Mouse (Mus musculus) midbrain, embryonic 16.5 days (tissue): ENCODE measurements at regions not wholly inside any gene's neighbourhood (a gene's known extent, or its start where the extent isn't known, plus 50 kb on each side); places are given as distances from the start of the nearest gene placed in this dataset.

ENCODE experiments used
- ATAC-seq: fragments of 200-750 bp; cut with Nextera tagmentation; 2 replicates; pipeline ENCODE4 v1.8.0; 2017; ENCODE audit warnings: moderate TSS enrichment
- H3K27ac ChIP-seq: fragments of 300-500 bp; sonication (generic); 2 replicates; pipeline ENCODE4 v1.5.1; 2014; ENCODE audit warnings: mild to moderate bottlenecking, low read length, mixed read lengths
- H3K27me3 ChIP-seq: fragments of 300-500 bp; sonication (generic); 2 replicates; pipeline ENCODE4 v1.6.1; 2014; ENCODE audit warnings: low read depth, low read length, mixed read lengths; ENCODE audit not compliant: control insufficient read depth, insufficient read depth
- H3K36me3 ChIP-seq: fragments of 300-500 bp; sonication (generic); 2 replicates; pipeline ENCODE4 v1.6.1; 2014; ENCODE audit warnings: mild to moderate bottlenecking, low read length, moderate library complexity, mixed read lengths; ENCODE audit not compliant: control insufficient read depth, insufficient read depth
- H3K4me1 ChIP-seq: fragments of 300-500 bp; sonication (generic); 2 replicates; pipeline ENCODE4 v1.6.1; 2014; ENCODE audit warnings: mild to moderate bottlenecking, low read length, mixed read lengths; ENCODE audit not compliant: control insufficient read depth, insufficient read depth
- H3K4me2 ChIP-seq: fragments of 300-500 bp; sonication (generic); 2 replicates; pipeline ENCODE4 v1.6.1; 2014; ENCODE audit warnings: mild to moderate bottlenecking, low read length, mixed read lengths
- H3K4me3 ChIP-seq: fragments of 300-500 bp; sonication (generic); 2 replicates; pipeline ENCODE4 v1.5.1; 2014; ENCODE audit warnings: low read depth, mild to moderate bottlenecking, low read length, moderate library complexity, mixed read lengths
- H3K9ac ChIP-seq: fragments of 300-500 bp; sonication (generic); 2 replicates; pipeline ENCODE4 v1.6.1; 2014; ENCODE audit warnings: low read depth, low read length, mixed read lengths
- H3K9me3 ChIP-seq: fragments of 300-500 bp; sonication (generic); replicated peaks from 2 replicates; pipeline ENCODE4 v1.6.1; 2014; ENCODE audit warnings: mild to moderate bottlenecking, low read length, mixed read lengths; ENCODE audit not compliant: control insufficient read depth, poor library complexity, severe bottlenecking
- WGBS: fragments of 180-500 bp; shearing (Covaris S2); extraction: QIAGEN DNeasy Blood & Tissue Kit; methylation state at CpG from one replicate; pipeline ENCODE4 v1.1.7; 2014; 5-methylcytosine and 5-hydroxymethylcytosine counted together

DNA sequence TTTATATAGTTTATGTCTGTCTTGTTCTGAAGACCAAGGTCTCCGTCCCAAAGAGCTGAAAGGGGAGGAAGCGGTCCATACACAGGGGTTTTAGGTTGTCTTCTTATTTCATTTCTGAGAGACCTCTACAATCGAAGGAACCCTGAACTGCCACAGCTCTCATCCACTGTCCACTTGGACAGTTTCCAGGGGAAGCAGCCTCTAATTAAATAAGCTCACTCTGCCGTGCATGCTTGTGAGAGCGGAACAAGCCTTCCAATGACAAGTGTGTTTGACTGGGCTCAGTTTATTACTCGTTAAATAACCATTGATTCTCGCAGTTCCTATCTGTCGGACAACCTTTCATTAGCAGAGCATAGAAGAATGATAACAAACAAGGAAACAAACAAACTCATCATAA, 174.2 kb downstream of the Sec61b start:
- Histone ChIP-seq H3K4me3 (no peak overlapping the region), H3K36me3 (no peaks in the 10 kb centered on the region), H3K9ac (no peak overlapping the region), H3K27me3 (no peaks in the 10 kb centered on the region), H3K9me3 (no peaks in the 10 kb centered on the region), H3K4me2 (no peak overlapping the region), H3K4me1 (peaks cover 2% of the 10 kb centered on the region; the same call in 1 of the 2 replicates), H3K27ac (no peak overlapping the region)
- ATAC-seq = no peak
- WGBS = 66% methylated on average over 8 of the region's 8 CpGs

DNA sequence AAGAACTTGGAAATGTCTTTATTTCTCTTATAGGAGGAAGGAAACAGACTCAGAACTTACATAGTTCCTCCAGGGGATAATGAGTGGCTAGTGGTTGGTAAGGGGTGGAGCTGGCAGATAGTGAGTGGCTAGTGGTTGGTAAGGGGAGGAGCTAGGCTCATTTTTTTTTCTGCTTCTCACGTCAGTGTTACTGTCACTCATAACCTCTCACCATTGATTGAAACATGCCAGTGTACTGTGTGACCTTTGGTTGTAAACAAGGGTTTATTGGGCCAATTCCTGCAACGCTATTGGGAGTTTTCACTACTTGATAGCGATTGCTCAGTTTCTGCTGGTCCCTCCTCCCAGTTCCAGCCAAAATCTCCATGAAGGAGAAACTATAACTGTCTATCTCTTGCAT, 175.5 kb downstream of the Sec61b start:
- Histone ChIP-seq H3K27ac (no peak overlapping the region), H3K9me3 (no peaks in the 10 kb centered on the region), H3K36me3 (no peaks in the 10 kb centered on the region), H3K4me3 (no peak overlapping the region), H3K27me3 (no peaks in the 10 kb centered on the region), H3K4me1 (peaks cover 2% of the 10 kb centered on the region; the same call in 1 of the 2 replicates), H3K4me2 (no peak overlapping the region), H3K9ac (no peak overlapping the region)
- no peak for ATAC-seq
- 81% methylated on average over 3 of the region's 3 CpGs for WGBS

DNA sequence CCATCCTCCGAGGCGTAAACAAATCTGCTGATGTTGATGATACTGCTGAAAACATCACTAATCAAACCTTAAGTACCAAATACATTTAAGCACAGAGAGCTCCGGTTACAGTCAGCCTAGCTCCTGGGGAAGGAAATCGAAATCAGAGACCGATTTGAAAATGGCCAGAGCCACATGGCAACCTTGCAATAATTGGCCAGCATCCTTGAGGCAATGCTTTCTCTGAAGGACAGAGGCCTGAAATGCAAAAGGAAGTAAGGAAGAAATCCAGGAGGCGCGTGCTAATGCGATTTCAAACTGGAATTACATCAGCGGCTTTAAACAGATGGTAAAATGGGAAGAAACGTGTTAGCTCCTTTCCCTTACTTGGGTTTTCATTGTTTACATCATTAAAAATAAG, 177.1 kb downstream of the Sec61b start:
- H3K36me3 ChIP-seq = no peaks in the 10 kb centered on the region
- WGBS = 81% methylated on average over 10 of the region's 10 CpGs
- no peak overlapping the region for H3K27ac ChIP-seq
- no peak overlapping the region for H3K9ac ChIP-seq
- ATAC-seq = no peak
- no peaks in the 10 kb centered on the region for H3K9me3 ChIP-seq
- no peaks in the 10 kb centered on the region for H3K27me3 ChIP-seq
- H3K4me2 ChIP-seq = no peak overlapping the region
- peaks cover 2% of the 10 kb centered on the region; the same call in 1 of the 2 replicates for H3K4me1 ChIP-seq
- no peak overlapping the region for H3K4me3 ChIP-seq

DNA sequence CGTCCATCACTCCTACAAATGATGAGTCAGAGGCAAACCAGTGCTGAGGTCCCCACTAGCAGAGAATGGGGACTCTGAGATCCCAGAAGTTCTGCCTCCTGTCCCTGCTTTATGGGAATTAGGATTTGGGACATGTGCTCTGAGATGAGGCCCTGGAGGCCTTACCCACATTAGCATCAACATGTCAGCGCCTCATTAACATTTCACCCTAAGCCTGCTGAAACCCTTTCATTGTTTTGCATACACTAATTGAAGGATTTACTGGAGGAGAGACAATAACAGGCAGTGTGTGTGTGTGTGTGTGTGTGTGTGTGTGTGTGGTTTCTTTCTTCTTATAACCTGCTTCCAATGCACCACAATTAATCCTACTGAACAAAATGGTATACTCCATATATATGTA, 178.7 kb downstream of the Sec61b start:
- Histone ChIP-seq H3K36me3 (no peaks in the 10 kb centered on the region), H3K9ac (no peak overlapping the region), H3K27me3 (no peaks in the 10 kb centered on the region), H3K4me2 (no peak overlapping the region), H3K9me3 (no peaks in the 10 kb centered on the region), H3K4me1 (peaks cover 2% of the 10 kb centered on the region; the same call in 1 of the 2 replicates), H3K4me3 (no peak overlapping the region), H3K27ac (no peak overlapping the region)
- WGBS = 51% methylated on average over 2 of the region's 2 CpGs
- ATAC-seq = no peak

DNA sequence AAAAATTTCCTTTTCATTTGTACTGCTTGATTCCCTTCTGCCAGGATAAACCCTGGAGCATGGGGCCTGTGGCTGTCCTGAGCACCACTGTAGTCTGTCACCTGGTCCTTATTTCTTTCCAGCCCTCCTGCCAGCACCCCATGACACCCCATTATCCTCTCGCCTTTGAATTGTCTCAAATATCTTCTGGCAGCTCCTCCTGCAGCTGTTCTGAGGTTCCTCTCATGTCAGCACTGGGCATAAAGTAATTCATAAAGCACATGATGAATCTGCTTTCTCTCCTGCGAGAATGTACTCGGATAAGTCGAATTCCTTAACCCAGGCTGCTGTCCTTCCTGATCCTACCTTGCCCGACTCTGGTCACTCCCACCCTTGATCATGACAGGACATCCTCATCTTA, 195.1 kb downstream of the Sec61b start:
- Histone ChIP-seq H3K9ac (no peak overlapping the region), H3K4me3 (no peak overlapping the region), H3K27me3 (no peaks in the 10 kb centered on the region), H3K9me3 (no peaks in the 10 kb centered on the region), H3K27ac (no peak overlapping the region), H3K4me2 (no peak overlapping the region), H3K4me1 (no peaks in the 10 kb centered on the region), H3K36me3 (no peaks in the 10 kb centered on the region)
- WGBS = 67% methylated on average over 5 of the region's 5 CpGs
- no peak for ATAC-seq

DNA sequence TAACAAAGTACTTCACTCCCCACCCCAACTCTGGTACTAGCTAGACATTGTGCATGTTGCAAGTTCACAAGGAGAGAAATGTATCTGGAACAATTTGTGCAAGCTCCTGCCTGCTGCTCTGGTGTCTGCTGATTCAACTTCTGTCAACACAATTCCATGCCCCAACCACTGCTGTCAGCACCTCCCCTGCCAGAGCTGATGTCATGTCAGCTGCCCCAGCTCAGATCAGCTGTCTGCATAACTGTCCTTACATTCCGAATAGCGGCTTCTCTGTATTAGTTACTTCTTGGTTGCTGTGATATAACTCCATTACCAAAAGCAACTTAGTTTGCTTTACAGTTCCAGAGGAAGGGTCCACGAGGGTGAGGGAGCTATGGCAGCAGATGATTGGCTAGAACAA, 196.0 kb downstream of the Sec61b start:
- H3K9ac ChIP-seq = no peak overlapping the region
- WGBS = 79% methylated on average over 3 of the region's 3 CpGs
- H3K4me2 ChIP-seq = no peak overlapping the region
- H3K36me3 ChIP-seq = no peaks in the 10 kb centered on the region
- H3K4me1 ChIP-seq = no peaks in the 10 kb centered on the region
- H3K27me3 ChIP-seq = no peaks in the 10 kb centered on the region
- no peaks in the 10 kb centered on the region for H3K9me3 ChIP-seq
- H3K27ac ChIP-seq = no peak overlapping the region
- no peak for ATAC-seq
- H3K4me3 ChIP-seq = no peak overlapping the region

DNA sequence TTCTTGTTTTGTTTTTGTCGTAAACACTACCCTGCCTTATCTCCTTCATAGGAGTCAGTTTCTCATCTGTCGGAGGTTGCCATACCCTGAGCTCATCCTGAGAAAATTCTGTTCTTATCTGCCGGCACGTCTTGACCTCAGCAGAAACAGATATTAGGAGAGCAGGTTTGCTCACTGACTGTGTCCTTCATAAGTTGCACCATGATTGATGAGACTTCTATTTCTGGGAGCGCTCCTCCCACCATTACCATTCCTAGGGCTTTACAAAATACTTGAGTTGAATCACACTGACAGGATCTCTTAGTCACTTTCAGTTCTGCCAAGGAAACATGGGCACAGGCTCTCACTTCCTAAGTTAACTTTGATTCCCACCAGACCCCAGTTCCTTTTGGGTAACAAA, 196.9 kb downstream of the Sec61b start:
- no peaks in the 10 kb centered on the region for H3K9me3 ChIP-seq
- H3K4me1 ChIP-seq = no peaks in the 10 kb centered on the region
- no peak overlapping the region for H3K27ac ChIP-seq
- no peak overlapping the region for H3K4me3 ChIP-seq
- H3K9ac ChIP-seq = no peak overlapping the region
- no peak overlapping the region for H3K4me2 ChIP-seq
- no peaks in the 10 kb centered on the region for H3K36me3 ChIP-seq
- 95% methylated on average over 5 of the region's 5 CpGs for WGBS
- no peaks in the 10 kb centered on the region for H3K27me3 ChIP-seq
- no peak for ATAC-seq

DNA sequence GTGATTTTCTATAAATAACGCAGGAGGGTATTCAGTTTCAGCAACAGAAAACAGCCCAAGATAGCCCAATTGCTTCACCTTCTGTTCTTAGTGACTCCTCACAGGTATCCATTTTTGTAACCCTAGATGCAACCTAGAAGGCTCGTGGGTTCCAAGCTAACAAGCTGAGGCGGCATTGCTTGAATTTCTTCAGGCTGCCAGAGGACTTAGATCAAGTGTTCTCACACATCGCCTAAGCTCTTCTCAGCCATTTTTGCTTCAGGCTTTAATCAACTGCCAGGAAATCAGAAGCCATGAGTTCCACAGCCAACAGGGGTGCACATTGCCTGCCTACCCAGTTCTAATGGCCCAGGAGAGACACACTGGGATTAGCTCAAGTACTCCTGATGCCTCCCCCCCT, 206.7 kb downstream of the Sec61b start:
- Histone ChIP-seq H3K4me1 (no peaks in the 10 kb centered on the region), H3K4me3 (no peak overlapping the region), H3K27ac (no peak overlapping the region), H3K4me2 (no peak overlapping the region), H3K9ac (no peak overlapping the region), H3K27me3 (no peaks in the 10 kb centered on the region), H3K9me3 (no peaks in the 10 kb centered on the region), H3K36me3 (no peaks in the 10 kb centered on the region)
- WGBS = 87% methylated on average over 4 of the region's 4 CpGs
- ATAC-seq = no peak

DNA sequence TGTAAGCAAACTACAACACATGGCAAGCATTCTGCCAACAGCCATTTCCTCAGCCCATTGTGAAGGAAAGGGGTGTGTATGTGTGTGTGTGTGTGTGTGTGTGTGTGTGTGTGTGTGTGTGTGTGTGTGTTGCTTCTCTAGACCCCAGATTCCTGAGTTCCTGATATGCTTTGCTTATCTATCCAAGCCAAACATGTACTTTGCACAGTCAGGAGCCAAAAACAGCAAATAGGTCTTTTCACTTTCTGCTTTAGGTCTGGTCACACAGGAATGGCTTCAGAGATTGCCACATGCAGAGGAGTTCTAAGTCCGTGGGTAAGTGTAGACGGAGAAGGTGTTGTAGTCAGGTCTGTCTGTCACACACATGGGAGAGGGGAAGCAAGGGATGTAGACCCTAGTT, 216.7 kb downstream of the Sec61b start:
- no peak overlapping the region for H3K4me3 ChIP-seq
- no peaks in the 10 kb centered on the region for H3K9me3 ChIP-seq
- no peaks in the 10 kb centered on the region for H3K4me1 ChIP-seq
- no peak overlapping the region for H3K4me2 ChIP-seq
- H3K27ac ChIP-seq = no peak overlapping the region
- H3K27me3 ChIP-seq = no peaks in the 10 kb centered on the region
- H3K9ac ChIP-seq = no peak overlapping the region
- WGBS = 97% methylated on average over 2 of the region's 2 CpGs
- H3K36me3 ChIP-seq = no peaks in the 10 kb centered on the region
- ATAC-seq = no peak

DNA sequence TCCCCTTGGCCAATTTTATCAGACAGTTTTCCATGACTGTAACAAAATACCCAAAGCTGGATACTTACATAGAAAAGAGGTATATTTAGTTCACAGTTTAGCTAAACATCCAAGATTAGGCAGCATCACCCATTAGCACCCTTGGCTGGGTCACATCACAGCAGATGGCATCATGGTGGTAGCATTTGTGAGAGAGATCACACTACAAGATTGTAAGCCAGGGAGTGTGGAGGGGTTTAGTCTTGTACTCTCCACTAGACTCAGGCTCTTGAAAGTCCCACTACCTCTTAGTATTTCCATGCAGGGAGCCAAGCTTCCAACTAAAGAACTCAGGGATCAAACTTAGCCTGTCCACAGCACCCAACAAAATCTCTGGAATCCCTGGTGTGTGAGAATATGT, 218.2 kb downstream of the Sec61b start:
- H3K4me2 ChIP-seq = no peak overlapping the region
- H3K27me3 ChIP-seq = no peaks in the 10 kb centered on the region
- no peak for ATAC-seq
- no peak overlapping the region for H3K27ac ChIP-seq
- no peaks in the 10 kb centered on the region for H3K9me3 ChIP-seq
- H3K36me3 ChIP-seq = no peaks in the 10 kb centered on the region
- H3K9ac ChIP-seq = no peak overlapping the region
- H3K4me3 ChIP-seq = no peak overlapping the region
- no peaks in the 10 kb centered on the region for H3K4me1 ChIP-seq
